Mouse (Mus musculus): ENCODE results near the gene Rbfox3. TPM values are rescaled to one million over a fixed set of nuclear protein-coding genes. Genes with fewer than 3 reads are reported as not detected.
A peak's percentile ranks its signal among the peaks of the same experiment; 100 is the strongest.

The Rbfox3 gene
- polyA plus RNA-seq, 1 experiment from 2014 or later = 69.4 TPM

DNA sequence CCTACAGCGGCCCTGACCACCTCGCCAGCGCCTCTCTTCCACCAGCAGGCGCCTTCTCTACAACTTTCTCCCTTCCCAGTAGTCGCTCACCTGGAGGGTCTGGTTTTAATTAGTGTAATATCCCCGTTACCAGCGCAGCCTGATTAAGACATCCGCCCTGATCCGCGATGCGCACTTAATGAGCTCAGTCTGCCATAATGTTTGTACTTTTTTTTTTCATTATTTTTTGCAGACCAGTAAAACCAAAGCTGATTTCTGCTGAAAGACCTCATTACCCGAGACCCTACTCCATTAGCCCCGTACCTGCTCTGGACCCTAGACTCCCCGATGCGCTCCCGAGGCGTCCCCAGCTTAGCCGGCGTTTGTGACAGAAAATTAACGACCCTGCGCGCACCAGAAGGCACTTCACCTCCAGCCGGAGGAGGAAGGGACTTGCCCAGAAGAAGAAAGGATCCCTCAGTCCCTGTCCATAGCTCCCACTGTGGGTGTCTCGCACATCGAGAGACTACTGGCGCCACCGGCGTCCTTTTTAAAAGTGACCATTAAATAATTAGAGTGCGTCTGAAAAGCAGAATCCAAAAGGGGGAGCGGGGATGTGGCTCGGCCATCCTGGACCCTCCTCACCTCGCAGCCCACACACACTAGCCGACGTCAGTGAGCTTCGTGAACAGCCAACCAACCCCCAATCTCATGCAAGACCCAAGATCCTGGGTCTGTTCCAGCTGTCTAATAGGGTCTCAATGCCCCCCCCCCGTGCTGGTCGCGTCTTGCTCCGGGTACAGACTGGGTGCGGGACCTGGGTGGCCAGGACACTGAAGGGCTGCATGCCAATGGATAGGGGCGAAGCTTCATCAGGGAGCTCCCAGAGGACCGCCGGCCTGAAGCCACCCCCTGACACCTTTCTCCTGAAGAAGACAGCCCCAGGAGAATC, 3.7 kb downstream of the Rbfox3 start:
- ATAC-seq = no peak

GRCm38 (mm10) chr11:118906824-118907470, 4.5 kb downstream of the Rbfox3 start:
- H3K4me1 ChIP-seq (ENCODE audit: control insufficient read depth, insufficient read depth, low read depth, low read length) = peaks cover 42% of the 10 kb centered on the region
- ATAC-seq = no peak
- H3K4me3 ChIP-seq (ENCODE audit: low read length) = peak overlapping the region; percentile 77
- H3K9me3 ChIP-seq (ENCODE audit: control insufficient read depth, low read length) = no peaks in the 10 kb centered on the region
- H3K36me3 ChIP-seq (ENCODE audit: control insufficient read depth, insufficient read depth, low read length) = no peaks in the 10 kb centered on the region
- peak overlapping the region; percentile 92 for H3K9ac ChIP-seq (ENCODE audit: low read depth, low read length)
- peak overlapping the region; percentile 74 for H3K27ac ChIP-seq (ENCODE audit: low read depth, low read length)
- WGBS = 6% methylated on average over 23 of the region's 23 CpGs
- no peaks in the 10 kb centered on the region for H3K27me3 ChIP-seq (replicated peaks; ENCODE audit: control insufficient read depth, insufficient read depth, low read length)
- peak overlapping the region; percentile 82 for H3K4me2 ChIP-seq (ENCODE audit: low read length)

More for the DNA sequence above, 3.7 kb downstream of the Rbfox3 start:
- WGBS = 1% methylated on average over 43 of the region's 43 CpGs
- Histone ChIP-seq H3K9ac (ENCODE audit: low read depth, low read length) (peak overlapping the region; percentile 92), H3K27ac (ENCODE audit: low read depth, low read length) (peak overlapping the region; percentile 95), H3K4me3 (ENCODE audit: low read length) (peak overlapping the region; percentile 77), H3K27me3 (replicated peaks; ENCODE audit: control insufficient read depth, insufficient read depth, low read length) (no peaks in the 10 kb centered on the region), H3K9me3 (ENCODE audit: control insufficient read depth, low read length) (no peaks in the 10 kb centered on the region), H3K4me2 (ENCODE audit: low read length) (peak overlapping the region; percentile 82), H3K4me1 (ENCODE audit: control insufficient read depth, insufficient read depth, low read depth, low read length) (peaks cover 42% of the 10 kb centered on the region), H3K36me3 (ENCODE audit: control insufficient read depth, insufficient read depth, low read length) (no peaks in the 10 kb centered on the region)

- ATAC-seq = no peak
- H3K27me3 ChIP-seq (replicated peaks; ENCODE audit: control insufficient read depth, insufficient read depth, low read length) = no peaks in the 10 kb centered on the region
- H3K9me3 ChIP-seq (ENCODE audit: control insufficient read depth, low read length) = no peaks in the 10 kb centered on the region
- 20% methylated on average over 12 of the region's 12 CpGs for WGBS
- H3K4me3 ChIP-seq (ENCODE audit: low read length) = peak overlapping the region; percentile 77
- H3K27ac ChIP-seq (ENCODE audit: low read depth, low read length) = peak overlapping the region; percentile 74
- H3K4me1 ChIP-seq (ENCODE audit: control insufficient read depth, insufficient read depth, low read depth, low read length) = peaks cover 42% of the 10 kb centered on the region
- peak overlapping the region; percentile 92 for H3K9ac ChIP-seq (ENCODE audit: low read depth, low read length)
- H3K4me2 ChIP-seq (ENCODE audit: low read length) = peak overlapping the region; percentile 82
- H3K36me3 ChIP-seq (ENCODE audit: control insufficient read depth, insufficient read depth, low read length) = no peaks in the 10 kb centered on the region
Measured at GRCm38 (mm10) chr11:118906131-118906823, 5.1 kb downstream of the Rbfox3 start.

- Histone ChIP-seq H3K4me2 (ENCODE audit: low read length) (peak overlapping the region; percentile 82), H3K27me3 (replicated peaks; ENCODE audit: control insufficient read depth, insufficient read depth, low read length) (no peaks in the 10 kb centered on the region), H3K4me1 (ENCODE audit: control insufficient read depth, insufficient read depth, low read depth, low read length) (peaks cover 38% of the 10 kb centered on the region), H3K36me3 (ENCODE audit: control insufficient read depth, insufficient read depth, low read length) (no peaks in the 10 kb centered on the region), H3K9ac (ENCODE audit: low read depth, low read length) (0 out of 2 replicates have a peak overlapping the region, but pooled peaks have one; percentile 23), H3K9me3 (ENCODE audit: control insufficient read depth, low read length) (no peaks in the 10 kb centered on the region), H3K27ac (ENCODE audit: low read depth, low read length) (peak overlapping the region; percentile 44), H3K4me3 (ENCODE audit: low read length) (peak overlapping the region; percentile 77)
- no peak for ATAC-seq
- whole genome bisulfite sequencing = 40% methylated on average over 11 of the region's 11 CpGs
Measured at GRCm38 (mm10) chr11:118905656-118906055, 5.7 kb downstream of the Rbfox3 start.

- Histone ChIP-seq H3K9ac (ENCODE audit: low read depth, low read length) (no peak overlapping the region), H3K9me3 (ENCODE audit: control insufficient read depth, low read length) (no peaks in the 10 kb centered on the region), H3K4me1 (ENCODE audit: control insufficient read depth, insufficient read depth, low read depth, low read length) (peaks cover 33% of the 10 kb centered on the region), H3K27me3 (replicated peaks; ENCODE audit: control insufficient read depth, insufficient read depth, low read length) (no peaks in the 10 kb centered on the region), H3K4me2 (ENCODE audit: low read length) (no peak overlapping the region), H3K36me3 (ENCODE audit: control insufficient read depth, insufficient read depth, low read length) (no peaks in the 10 kb centered on the region), H3K27ac (ENCODE audit: low read depth, low read length) (no peak overlapping the region), H3K4me3 (ENCODE audit: low read length) (no peak overlapping the region)
- 84% methylated on average over 6 of the region's 6 CpGs for WGBS
- no peak for ATAC-seq
Measured at GRCm38 (mm10) chr11:118904253-118904652, 7.1 kb downstream of the Rbfox3 start.

DNA sequence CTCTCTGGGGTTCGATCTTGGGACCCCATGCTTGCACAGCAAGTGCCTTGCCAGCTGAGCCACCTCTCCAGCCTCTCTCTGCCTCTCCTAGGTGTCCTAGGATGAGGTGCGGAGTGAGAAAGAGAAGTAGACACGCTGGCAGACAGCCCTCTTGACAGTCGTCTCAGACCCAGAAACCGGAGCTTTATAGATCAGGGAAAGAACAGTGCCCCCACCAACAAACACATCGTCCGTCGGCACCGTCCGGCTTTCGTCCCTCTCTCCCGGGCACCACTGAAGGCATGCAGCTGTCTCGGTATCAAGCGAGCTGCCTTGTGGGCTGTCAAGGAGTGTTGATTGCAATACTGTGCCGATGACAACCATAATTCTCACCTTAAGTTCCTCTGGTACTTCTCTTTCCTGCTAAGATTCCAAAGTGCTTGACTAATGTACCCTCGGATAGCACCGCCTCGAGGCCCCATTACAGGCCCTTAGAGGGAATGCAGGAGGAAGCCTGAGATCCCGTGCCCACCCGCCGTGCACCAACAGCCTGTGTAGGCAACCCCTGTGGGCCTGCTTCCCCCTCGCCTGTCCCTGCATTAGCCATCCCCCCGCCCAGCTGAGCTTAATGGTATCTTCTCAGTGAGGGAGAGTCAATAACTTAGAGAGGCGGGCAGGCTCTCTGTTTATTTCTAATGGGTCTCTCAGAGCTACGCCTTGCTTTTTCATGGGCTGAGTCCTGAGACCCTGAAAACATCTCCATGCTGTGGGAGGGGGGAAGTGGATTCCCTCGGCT, 11.4 kb downstream of the Rbfox3 start:
- Histone ChIP-seq H3K27ac (ENCODE audit: low read depth, low read length) (no peak overlapping the region), H3K4me2 (ENCODE audit: low read length) (no peak overlapping the region), H3K36me3 (ENCODE audit: control insufficient read depth, insufficient read depth, low read length) (no peaks in the 10 kb centered on the region), H3K9me3 (ENCODE audit: control insufficient read depth, low read length) (no peaks in the 10 kb centered on the region), H3K4me3 (ENCODE audit: low read length) (no peak overlapping the region), H3K9ac (ENCODE audit: low read depth, low read length) (peak overlapping the region; percentile 4; the same call in 1 of the 2 replicates), H3K4me1 (ENCODE audit: control insufficient read depth, insufficient read depth, low read depth, low read length) (peaks cover 27% of the 10 kb centered on the region), H3K27me3 (replicated peaks; ENCODE audit: control insufficient read depth, insufficient read depth, low read length) (no peaks in the 10 kb centered on the region)
- WGBS = 56% methylated on average over 26 of the region's 26 CpGs
- ATAC-seq = 0 out of 2 replicates have a peak, but pooled peaks have one; percentile 10

- Histone ChIP-seq H3K4me1 (ENCODE audit: control insufficient read depth, insufficient read depth, low read depth, low read length) (peaks cover 23% of the 10 kb centered on the region), H3K27ac (ENCODE audit: low read depth, low read length) (no peak overlapping the region), H3K36me3 (ENCODE audit: control insufficient read depth, insufficient read depth, low read length) (no peaks in the 10 kb centered on the region), H3K9ac (ENCODE audit: low read depth, low read length) (no peak overlapping the region), H3K4me2 (ENCODE audit: low read length) (no peak overlapping the region), H3K9me3 (ENCODE audit: control insufficient read depth, low read length) (no peaks in the 10 kb centered on the region), H3K27me3 (replicated peaks; ENCODE audit: control insufficient read depth, insufficient read depth, low read length) (no peaks in the 10 kb centered on the region), H3K4me3 (ENCODE audit: low read length) (no peak overlapping the region)
- 73% methylated on average over 11 of the region's 11 CpGs for WGBS
- ATAC-seq = no peak
Measured at GRCm38 (mm10) chr11:118898643-118899042, 12.8 kb downstream of the Rbfox3 start.

- Histone ChIP-seq H3K4me3 (ENCODE audit: low read length) (no peak overlapping the region), H3K4me1 (ENCODE audit: control insufficient read depth, insufficient read depth, low read depth, low read length) (peaks cover 23% of the 10 kb centered on the region), H3K36me3 (ENCODE audit: control insufficient read depth, insufficient read depth, low read length) (no peaks in the 10 kb centered on the region), H3K4me2 (ENCODE audit: low read length) (no peak overlapping the region), H3K9me3 (ENCODE audit: control insufficient read depth, low read length) (no peaks in the 10 kb centered on the region), H3K27me3 (replicated peaks; ENCODE audit: control insufficient read depth, insufficient read depth, low read length) (no peaks in the 10 kb centered on the region), H3K9ac (ENCODE audit: low read depth, low read length) (no peak overlapping the region), H3K27ac (ENCODE audit: low read depth, low read length) (no peak overlapping the region)
- WGBS = 62% methylated on average over 10 of the region's 10 CpGs
- no peak for ATAC-seq
Measured at GRCm38 (mm10) chr11:118898156-118898555, 13.2 kb downstream of the Rbfox3 start.

All from hindbrain, embryonic 16.5 days (tissue).